Mouse (Mus musculus): ENCODE data around the gene Ciao2a.

The Ciao2a gene

GRCm38 (mm10) chr9:66126456-66127192 lies at the start of gene Ciao2a, which contains the start of gene Snx1:
TSS of gene Ciao2a (plus strand) at chr9:66126611.
TSS of gene Snx1 (minus strand) at chr9:66126587.
- peak; percentile 66 for DNase-seq (ENCODE audit: low spot score)

- no peak for DNase-seq (ENCODE audit: low spot score)
Measured at GRCm38 (mm10) chr9:66078072-66078471, 48.3 kb upstream of the Ciao2a start.

- no peak for DNase-seq (ENCODE audit: low spot score)
Measured at GRCm38 (mm10) chr9:66078493-66078892, 47.9 kb upstream of the Ciao2a start.

DNA sequence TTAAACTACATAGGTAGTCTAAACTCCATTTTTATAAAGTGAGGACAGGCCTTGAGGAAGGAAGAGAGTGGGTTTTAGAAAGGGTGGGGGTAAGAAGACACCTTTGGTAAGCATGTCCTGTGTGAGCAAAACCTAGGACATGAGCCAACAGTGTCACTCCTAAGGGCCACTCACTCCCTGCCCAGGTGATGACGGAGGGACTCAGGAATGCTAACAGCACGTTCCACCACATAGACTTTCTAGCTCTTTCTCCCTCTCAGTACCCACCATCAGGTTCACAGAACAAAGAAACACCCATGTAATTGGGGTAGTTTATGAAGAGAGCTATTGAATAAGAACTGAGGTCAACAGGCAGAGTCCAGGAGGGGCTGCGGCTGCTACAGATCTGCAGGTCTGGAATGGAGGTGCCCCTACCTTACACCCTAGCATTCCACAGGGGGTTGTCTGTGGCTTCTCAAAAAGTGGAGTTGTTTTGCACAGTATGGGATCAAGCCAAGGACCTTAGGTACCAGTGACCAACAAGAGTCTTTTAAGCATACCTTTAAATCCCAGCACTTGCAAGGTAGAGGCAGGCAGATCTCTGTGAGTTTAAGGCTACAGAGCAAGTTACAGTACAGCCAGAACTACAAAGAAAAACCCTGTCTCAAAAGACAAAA lies 45.5 kb upstream of the Ciao2a start:
- DNase-seq (ENCODE audit: low spot score): no peak

GRCm38 (mm10) chr9:66081999-66082398 lies 44.4 kb upstream of the Ciao2a start:
- DNase-seq (ENCODE audit: low spot score): no peak

DNA sequence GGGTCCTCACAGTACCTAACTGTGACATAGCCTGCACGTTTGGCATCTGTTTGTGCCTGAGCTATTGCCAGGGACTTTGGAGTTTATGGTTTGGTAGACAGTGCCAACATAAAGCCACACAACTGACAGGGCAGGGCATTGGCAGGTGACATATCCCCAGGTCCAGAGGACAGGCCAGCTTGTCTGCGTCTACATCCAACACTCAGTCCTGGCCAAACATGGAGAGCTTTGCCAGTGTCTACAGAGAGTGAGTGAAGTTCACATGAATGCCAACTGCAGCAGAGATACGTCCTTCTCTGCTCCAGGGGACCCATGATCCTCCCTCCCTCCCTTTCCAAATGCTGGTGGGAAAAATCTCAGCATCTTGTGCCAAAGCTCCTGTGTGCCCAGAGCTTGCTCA lies 42.2 kb upstream of the Ciao2a start:
- DNase-seq (ENCODE audit: low spot score): no peak

GRCm38 (mm10) chr9:66087062-66087461 lies 39.3 kb upstream of the Ciao2a start:
- no peak for DNase-seq (ENCODE audit: low spot score)

DNA sequence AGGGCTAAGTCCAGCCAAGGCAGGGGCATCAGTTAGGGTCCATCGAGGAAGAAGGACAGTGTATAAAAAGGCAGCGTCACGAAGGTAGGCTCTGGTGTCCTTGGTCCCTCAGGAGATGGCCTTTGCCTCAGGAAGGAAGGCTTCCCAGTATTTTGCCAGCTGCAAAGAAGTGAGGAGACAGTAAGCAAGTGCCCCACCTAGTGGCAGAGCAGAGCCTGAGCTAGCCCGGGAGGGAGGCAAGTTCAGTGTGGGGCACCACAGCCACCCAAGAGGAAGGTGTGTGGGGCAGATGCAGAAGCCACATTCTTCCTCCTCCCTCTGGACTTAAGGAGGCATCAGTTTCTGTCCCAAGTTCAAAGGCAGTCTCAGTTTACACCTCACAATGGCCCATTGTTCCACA lies 38.0 kb upstream of the Ciao2a start:
- DNase-seq (ENCODE audit: low spot score): no peak

GRCm38 (mm10) chr9:66090593-66091244 lies 35.7 kb upstream of the Ciao2a start:
- DNase-seq (ENCODE audit: low spot score): no peak

- no peak for DNase-seq (ENCODE audit: low spot score)
Measured at GRCm38 (mm10) chr9:66091327-66092231, 34.8 kb upstream of the Ciao2a start.

- DNase-seq (ENCODE audit: low spot score): no peak
Measured at GRCm38 (mm10) chr9:66092664-66093063, 33.7 kb upstream of the Ciao2a start.

GRCm38 (mm10) chr9:66101577-66101976 lies 24.8 kb upstream of the Ciao2a start:
- no peak for DNase-seq (ENCODE audit: low spot score)

DNA sequence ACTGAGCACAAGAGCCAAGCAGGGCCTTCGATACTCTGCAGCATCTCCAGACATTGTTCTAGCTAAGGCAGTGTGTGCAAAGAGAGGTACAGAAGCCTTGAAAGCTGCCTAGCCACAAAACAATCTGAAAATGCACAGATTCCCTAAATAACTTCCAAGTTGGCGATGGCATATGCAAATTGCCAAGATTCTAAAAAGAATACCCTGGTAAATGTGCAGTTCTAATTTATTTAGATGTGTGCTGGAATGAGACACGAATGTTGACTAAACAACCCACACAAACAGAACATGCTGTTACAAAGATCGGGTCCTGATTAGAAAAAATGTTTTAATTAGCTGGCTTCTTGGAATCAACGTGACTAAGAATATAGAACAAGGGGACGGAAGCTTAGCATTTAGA lies 23.7 kb upstream of the Ciao2a start:
- DNase-seq (ENCODE audit: low spot score): no peak

DNA sequence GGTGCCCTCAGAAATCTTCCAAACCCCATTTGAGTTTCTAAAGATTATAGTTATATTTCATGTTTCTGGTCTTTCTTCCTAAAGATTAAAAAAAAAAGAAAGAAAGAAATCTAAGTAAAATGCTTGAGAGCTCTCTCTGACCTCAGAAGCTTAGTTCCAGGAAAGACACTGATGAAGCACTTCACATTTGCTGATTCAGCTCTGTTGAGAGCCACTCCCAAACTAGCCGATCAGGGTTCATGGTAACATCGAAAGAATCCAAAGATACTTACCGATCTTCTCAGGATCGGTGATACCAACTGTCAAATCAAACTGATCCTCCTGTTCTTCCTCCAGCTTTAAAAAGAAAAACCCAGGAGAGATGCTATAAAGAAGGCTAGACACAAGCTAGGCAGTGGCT lies 21.8 kb upstream of the Ciao2a start:
- no peak for DNase-seq (ENCODE audit: low spot score)

- no peak for DNase-seq (ENCODE audit: low spot score)
Measured at GRCm38 (mm10) chr9:66105168-66105567, 21.2 kb upstream of the Ciao2a start.

DNA sequence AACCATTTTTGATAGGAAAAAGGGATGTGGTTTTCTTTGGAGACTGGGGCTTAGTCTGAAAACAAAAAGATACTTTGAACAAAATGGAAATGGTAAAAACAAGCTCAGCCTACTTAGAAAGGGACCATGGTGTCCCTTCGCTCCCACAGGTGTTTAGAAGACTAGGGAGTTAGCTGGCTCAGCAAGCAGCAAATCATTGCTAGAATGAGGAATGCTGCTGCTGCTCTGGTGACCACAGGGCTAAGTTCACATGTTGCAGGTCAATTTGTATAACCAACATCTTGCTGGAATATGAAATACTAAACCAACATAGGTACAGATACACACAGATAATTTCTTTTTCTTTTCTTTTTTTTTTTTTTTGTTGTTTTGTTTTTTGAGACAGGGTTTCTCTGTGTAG lies 16.8 kb upstream of the Ciao2a start:
- no peak for DNase-seq (ENCODE audit: low spot score)

GRCm38 (mm10) chr9:66110126-66110525 lies 16.3 kb upstream of the Ciao2a start:
- DNase-seq (ENCODE audit: low spot score): no peak

DNA sequence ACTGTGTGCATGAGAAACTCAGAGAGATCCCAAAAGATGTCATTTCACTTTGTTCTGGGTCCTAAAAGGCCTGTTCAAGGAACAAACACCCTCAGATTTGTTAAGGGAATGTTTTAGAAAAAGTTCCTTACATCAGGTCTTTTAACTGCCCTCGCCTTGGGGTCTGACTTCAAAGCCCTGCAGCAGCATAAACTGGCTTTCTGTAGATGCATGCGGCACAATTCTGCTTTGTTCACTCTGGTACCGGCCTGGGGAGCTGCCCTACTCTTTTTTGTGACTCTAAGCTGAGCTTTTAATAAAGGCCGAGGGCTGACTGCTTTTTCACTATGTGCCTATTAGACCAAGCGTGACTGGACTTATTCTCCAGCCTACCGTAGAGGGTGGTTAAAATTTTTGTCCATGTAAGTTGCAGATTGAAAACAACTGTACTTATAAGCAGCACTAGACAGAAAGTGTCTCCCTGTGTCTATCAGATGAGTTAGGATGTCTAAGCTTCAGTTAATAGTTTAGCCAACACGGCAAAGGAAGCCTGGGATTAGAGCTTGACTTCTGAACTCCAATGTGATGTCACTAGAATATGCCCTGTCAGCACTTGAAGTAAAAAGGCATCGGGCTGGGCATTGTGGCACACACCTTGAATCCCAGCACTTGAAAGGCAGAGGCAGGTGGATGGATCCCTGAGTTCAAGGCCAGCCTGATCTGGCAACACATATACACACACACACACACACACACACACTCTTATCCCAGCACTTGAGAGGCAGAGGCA lies 15.6 kb upstream of the Ciao2a start:
- no peak for DNase-seq (ENCODE audit: low spot score)

DNA sequence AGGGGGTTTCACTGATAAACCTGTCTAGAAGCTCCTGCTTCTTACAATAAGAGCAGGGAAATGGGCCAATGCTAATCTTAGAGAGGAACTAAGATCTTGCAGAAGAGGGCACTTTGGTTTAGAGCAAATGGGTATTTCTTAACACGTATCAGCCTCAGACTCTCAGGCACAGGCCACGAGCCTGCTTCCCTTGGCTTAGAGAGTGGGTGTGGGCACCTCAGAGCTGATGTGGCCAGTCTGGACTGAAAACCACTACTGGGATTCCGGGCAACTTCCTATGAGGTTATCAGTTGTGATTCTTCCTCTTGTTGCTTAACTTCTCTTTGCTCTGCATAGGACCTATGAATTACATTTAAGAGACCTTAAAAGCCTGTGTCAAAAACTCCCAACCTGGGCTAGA lies 12.1 kb upstream of the Ciao2a start:
- DNase-seq (ENCODE audit: low spot score): no peak

DNA sequence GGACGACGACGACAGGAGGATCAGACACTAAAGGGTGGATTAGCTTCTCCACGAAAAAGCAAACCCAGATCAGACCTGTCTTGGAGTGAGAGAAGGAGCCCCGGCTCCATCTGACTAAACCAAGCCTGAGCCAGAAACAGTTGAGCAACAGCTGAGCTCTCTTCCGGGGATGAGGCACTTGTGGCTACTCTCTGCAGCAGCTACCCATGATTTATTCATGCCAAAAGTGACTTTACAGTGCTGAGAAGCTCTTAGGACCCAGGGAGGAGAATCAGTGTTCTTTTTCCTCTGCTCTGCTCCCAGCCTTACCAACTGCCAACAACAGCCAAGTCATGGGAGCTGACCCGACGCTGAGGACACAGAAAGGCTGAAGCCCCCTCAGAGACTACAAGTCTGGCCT lies 9.5 kb upstream of the Ciao2a start:
- no peak for DNase-seq (ENCODE audit: low spot score)

DNA sequence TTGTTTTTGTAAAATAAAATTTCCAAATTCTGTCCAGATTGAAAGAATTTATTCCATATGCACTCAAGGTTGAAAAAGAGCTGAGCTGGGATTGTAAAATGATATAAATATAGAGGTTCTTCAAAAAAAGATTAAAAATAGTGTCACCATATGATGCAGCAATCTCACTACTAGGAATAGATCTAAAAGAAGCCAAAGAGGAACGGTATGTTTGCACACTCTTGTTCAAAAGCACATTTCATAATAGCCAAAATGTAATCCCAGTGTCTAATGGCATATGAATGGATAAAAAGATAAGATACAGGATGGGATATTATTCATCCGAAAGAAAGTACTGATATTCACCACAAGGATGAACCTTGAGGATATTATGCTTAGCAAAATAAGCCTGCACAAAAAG lies 6.9 kb upstream of the Ciao2a start:
- DNase-seq (ENCODE audit: low spot score): no peak
